Mouse (Mus musculus) heart, adult 2 months (tissue): Measurements from ENCODE around the gene Tnk2. TPM values are rescaled to one million over a fixed set of nuclear protein-coding genes. Genes with fewer than 3 reads are reported as not detected.

Experiments
- DNase-seq, 2 experiments: peaks; one replicate each; pipeline ENCODE4 v3.0.0; 2021
- H3K27ac ChIP-seq: fragments of 200-600 bp; 2 replicates; pipeline ENCODE4 v1.8.1; 2022
- H3K27me3 ChIP-seq: fragments of 200-500 bp; 2 replicates; pipeline ENCODE4 v1.6.1; 2012; ENCODE audit warnings: mild to moderate bottlenecking, low read length, inconsistent platforms, mixed read lengths; ENCODE audit not compliant: control insufficient read depth, insufficient read depth
- H3K36me3 ChIP-seq: fragments of 200-500 bp; 2 replicates; pipeline ENCODE4 v1.6.1; 2012; ENCODE audit warnings: low read length, inconsistent platforms; ENCODE audit not compliant: control insufficient read depth, insufficient read depth
- H3K4me1 ChIP-seq: fragments of 200-500 bp; 2 replicates; pipeline ENCODE4 v1.6.1; 2011; ENCODE audit warnings: low read length; ENCODE audit not compliant: control insufficient read depth, insufficient read depth
- H3K4me3 ChIP-seq: fragments of 200-600 bp; 2 replicates; pipeline ENCODE4 v1.8.1; 2022
- H3K79me2 ChIP-seq: fragments of 200-500 bp; replicated peaks from 2 replicates; pipeline ENCODE4 v1.6.1; 2012; ENCODE audit warnings: mild to moderate bottlenecking, inconsistent platforms, low read length, moderate library complexity, mixed read lengths; ENCODE audit not compliant: control insufficient read depth, insufficient read depth
- H3K9ac ChIP-seq: fragments of 200-500 bp; 2 replicates; pipeline ENCODE4 v1.6.1; 2012; ENCODE audit warnings: low read depth, mild to moderate bottlenecking, control low read depth, inconsistent platforms, low read length, mixed read lengths
- CTCF ChIP-seq: fragments of 200-600 bp; IDR thresholded peaks from 2 replicates; pipeline ENCODE4 v1.8.1; 2022; ENCODE audit warnings: antibody characterized with exemption, mild to moderate bottlenecking, moderate library complexity
- EP300 ChIP-seq: fragments of 200-500 bp; IDR thresholded peaks from 2 replicates; pipeline ENCODE4 v1.6.1; 2011; ENCODE audit warnings: low read depth, low read length, control low read depth; ENCODE audit not compliant: insufficient read depth
- POLR2A ChIP-seq: fragments of 200-500 bp; IDR thresholded peaks from 2 replicates; pipeline ENCODE4 v1.6.1; 2011; ENCODE audit warnings: mild to moderate bottlenecking, low read depth, low read length, control low read depth; ENCODE audit not compliant: insufficient read depth
- WGBS: fragments of 180-500 bp; shearing (Covaris S2); methylation state at CpG from one replicate; pipeline ENCODE4 v1.1.7; 2018; 5-methylcytosine and 5-hydroxymethylcytosine counted together
- intact Hi-C: fragments of 180-260 bp; cut with DNase I; formaldehyde crosslinking; loops from one replicate; pipeline ENCODE4 v1.15.1; 2025
- long read RNA-seq: library from polyadenylated mRNA; stranded (forward); transcript quantifications from one replicate; pipeline ENCODE4 v2.0.0, GENCODE M21; 2021
- polyA plus RNA-seq: library from polyadenylated mRNA; depleted of rRNA; stranded (reverse); fragments of >200 nt; gene quantifications from 2 replicates; pipeline ENCODE4 v1.2.3, GENCODE M21; 2012; rRNA removed
- total RNA-seq, 2 experiments: library from RNA; stranded (reverse); gene quantifications; 2 replicates each; pipeline ENCODE4 v1.2.3; 2021

Gene Tnk2
- total RNA-seq (10 to 100 TPM; 17.8 to 19.6 TPM), polyA plus RNA-seq (32.2 and 37.0 TPM in 2 replicates)
- long read RNA-seq, partial matches to known transcripts, result 2 of 2 reads
- long read RNA-seq, other reads (novel, unspliced or antisense), result 0 of 2 reads

DNA sequence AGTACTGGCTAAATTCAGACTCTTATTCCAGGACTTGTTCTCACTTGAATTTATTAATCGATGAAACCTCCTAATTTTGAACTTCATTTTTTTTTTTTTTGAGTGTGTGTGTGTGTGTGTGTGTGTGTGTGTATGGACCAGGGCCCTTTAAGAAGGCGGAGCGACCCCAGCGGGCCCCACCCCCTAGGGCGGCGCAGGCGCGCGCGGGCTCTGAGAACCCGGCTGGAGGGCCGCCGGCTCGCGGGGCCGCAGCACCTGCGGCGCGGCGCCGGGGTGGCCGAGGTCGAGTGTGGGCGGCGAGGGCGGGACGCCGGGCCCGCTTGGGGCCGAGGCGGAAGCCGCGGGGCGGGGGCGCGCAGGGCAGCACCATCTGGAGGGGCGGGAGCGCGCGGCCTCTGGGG lies at the start of gene Tnk2:
TSS of gene Tnk2 (plus strand) at position 214 of the 401 bp plus-strand sequence.
- Histone ChIP-seq H3K27ac (peak within 1 kb of the TSS; percentile 59), H3K4me1 (peaks cover 10% of the 10 kb centered on the region), H3K27me3 (no peaks in the 10 kb centered on the region), H3K79me2 (no peaks in the 10 kb centered on the region), H3K9ac (peak within 1 kb of the TSS; percentile 83), H3K4me3 (peak within 1 kb of the TSS; percentile 73), H3K36me3 (no peaks in the 10 kb centered on the region)
- TF ChIP-seq POLR2A (no peak), CTCF (no peak), EP300 (no peak)
- WGBS, result 4% methylated on average over 30 of the region's 40 CpGs
- peak; percentile 94 to 95 for DNase-seq
- intact Hi-C loops, result loop anchor here (2.0 kb wide), 1 partner anchor 15 kb away; no protein-coding TSS in a partner anchor

DNA sequence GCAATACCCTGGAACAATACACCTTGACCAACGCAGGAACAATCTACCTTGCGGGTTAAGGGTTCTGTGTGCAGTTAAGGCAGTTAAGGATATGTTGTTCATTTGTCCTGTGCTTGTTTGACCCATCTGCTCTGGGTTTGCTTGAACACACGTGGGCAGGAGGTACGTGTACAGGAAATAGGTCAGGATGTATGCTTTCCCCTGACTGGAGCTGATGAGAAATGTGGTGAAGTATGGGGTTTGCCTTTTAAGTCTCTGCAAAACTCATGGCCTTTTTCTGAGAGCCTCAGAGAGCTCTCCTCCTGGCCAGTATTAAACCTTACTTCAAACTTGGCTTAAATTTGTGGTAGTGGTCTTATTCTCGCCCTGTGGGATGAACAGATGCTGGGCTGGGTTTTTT lies 49.8 kb upstream of the Tnk2 start:
- Histone ChIP-seq H3K27ac (no peak overlapping the region), H3K27me3 (no peaks in the 10 kb centered on the region), H3K4me1 (peaks cover 2% of the 10 kb centered on the region; the same call in 1 of the 2 replicates), H3K36me3 (no peaks in the 10 kb centered on the region), H3K79me2 (no peaks in the 10 kb centered on the region), H3K9ac (no peak overlapping the region), H3K4me3 (no peak overlapping the region)
- TF ChIP-seq POLR2A (no peak), EP300 (no peak), CTCF (no peak)
- intact Hi-C loops, result no loop called here
- WGBS, result 65% methylated on average over 5 of the region's 5 CpGs
- DNase-seq, result no peak

DNA sequence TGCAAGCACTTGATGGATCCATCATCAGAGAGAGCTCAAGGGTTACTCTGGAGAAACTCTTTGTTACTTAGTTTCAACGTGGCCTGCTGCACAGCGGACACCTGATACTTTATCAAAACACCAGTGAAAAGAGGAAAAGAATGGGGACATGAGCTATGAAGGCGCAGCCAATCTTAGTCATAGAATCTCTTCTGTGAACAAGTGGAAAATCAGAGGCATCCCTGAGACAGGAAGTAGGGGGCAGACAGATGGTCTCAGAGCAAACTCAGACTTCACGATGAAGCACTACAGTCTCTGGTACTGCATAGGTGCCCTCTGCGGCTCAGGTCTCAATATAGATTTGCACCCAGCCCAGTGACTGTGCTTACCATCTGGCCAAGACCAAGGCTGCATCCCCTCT lies 49.0 kb upstream of the Tnk2 start:
- no peaks in the 10 kb centered on the region for H3K79me2 ChIP-seq
- no peak for DNase-seq
- H3K4me3 ChIP-seq, result no peak overlapping the region
- WGBS, result 71% methylated on average over 5 of the region's 5 CpGs
- TF ChIP-seq EP300, result no peak
- intact Hi-C loops, result no loop called here
- peaks cover 2% of the 10 kb centered on the region; the same call in 1 of the 2 replicates for H3K4me1 ChIP-seq
- no peak overlapping the region for H3K9ac ChIP-seq
- H3K27ac ChIP-seq, result no peak overlapping the region
- H3K36me3 ChIP-seq, result no peaks in the 10 kb centered on the region
- no peaks in the 10 kb centered on the region for H3K27me3 ChIP-seq

DNA sequence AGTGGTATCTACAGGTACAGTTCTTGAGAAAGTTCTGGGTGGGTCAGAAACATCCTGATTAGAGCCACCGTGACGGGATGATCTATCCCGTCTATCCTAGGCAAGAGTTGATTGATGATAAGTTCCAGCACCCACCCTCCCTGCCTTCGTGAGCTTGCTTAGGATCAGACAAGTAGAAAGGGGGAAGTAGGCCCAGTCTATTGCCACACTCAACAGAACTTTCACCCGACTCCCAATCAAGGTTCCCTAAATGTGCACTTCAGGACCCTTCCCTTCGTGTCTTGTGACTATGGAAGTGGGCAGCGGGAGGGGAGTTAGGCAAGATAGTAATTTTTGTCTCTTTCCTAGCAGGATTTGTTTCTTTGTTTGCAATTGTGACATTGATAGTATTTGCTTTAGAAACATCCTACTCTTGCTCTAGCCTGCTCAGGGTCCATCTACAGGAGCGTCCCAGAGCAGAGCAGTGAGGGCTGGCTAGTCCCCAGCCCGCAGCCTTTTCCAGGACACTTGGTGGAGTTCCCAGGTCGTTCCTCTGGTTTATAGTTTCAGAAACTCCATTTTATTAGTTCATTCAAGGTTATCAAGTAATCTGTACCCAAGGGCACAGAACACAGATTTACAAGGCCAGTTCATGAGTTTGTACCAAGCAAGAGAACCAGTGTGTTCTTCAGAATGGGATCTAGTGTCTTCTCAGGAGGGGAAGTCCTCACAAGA lies 48.4 kb upstream of the Tnk2 start:
- H3K79me2 ChIP-seq, result no peaks in the 10 kb centered on the region
- H3K27me3 ChIP-seq, result no peaks in the 10 kb centered on the region
- intact Hi-C loops, result no loop called here
- no peaks in the 10 kb centered on the region for H3K36me3 ChIP-seq
- 86% methylated on average over 10 of the region's 10 CpGs for WGBS
- peaks cover 2% of the 10 kb centered on the region; the same call in 1 of the 2 replicates for H3K4me1 ChIP-seq
- no peak overlapping the region for H3K9ac ChIP-seq
- peak in 1 of 2 experiments; percentile 18 for DNase-seq
- H3K27ac ChIP-seq, result no peak overlapping the region
- TF ChIP-seq EP300 (no peak), POLR2A (no peak), CTCF (no peak)
- no peak overlapping the region for H3K4me3 ChIP-seq

DNA sequence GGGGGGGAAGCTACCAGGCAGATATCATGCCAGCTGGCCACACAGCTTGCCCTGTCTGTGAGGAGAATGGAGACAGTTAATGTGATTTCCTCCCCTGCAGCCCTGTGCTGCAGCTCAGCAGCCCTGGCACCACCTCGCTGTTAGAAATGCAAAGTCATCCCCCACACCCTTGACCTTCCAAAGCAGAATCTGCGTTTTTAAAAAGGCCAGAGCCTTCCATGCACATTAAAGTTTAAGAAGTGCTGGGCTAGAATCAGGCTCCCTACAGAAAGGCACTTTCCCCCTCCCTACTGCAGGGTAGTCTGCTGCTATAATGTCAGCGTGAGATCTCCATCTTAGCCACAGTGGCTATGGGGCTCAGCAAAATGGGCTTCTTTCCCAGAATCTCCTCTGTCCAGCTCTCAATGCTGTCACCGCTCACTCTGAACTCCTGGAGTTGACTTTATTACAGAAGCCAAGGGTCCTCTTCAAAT lies 45.7 kb upstream of the Tnk2 start:
- H3K4me1 ChIP-seq, result peaks cover 2% of the 10 kb centered on the region; the same call in 1 of the 2 replicates
- no peak overlapping the region; the same call in 1 of the 2 replicates for H3K9ac ChIP-seq
- no peak for TF ChIP-seq EP300
- 20% methylated on average over 4 of the region's 4 CpGs for WGBS
- H3K27ac ChIP-seq, result peak overlapping the region; percentile 36; the same call in 1 of the 2 replicates
- no peaks in the 10 kb centered on the region for H3K27me3 ChIP-seq
- intact Hi-C loops, result no loop called here
- DNase-seq, result peak in 1 of 2 experiments; percentile 17
- H3K36me3 ChIP-seq, result no peaks in the 10 kb centered on the region
- H3K79me2 ChIP-seq, result no peaks in the 10 kb centered on the region
- no peak overlapping the region for H3K4me3 ChIP-seq

DNA sequence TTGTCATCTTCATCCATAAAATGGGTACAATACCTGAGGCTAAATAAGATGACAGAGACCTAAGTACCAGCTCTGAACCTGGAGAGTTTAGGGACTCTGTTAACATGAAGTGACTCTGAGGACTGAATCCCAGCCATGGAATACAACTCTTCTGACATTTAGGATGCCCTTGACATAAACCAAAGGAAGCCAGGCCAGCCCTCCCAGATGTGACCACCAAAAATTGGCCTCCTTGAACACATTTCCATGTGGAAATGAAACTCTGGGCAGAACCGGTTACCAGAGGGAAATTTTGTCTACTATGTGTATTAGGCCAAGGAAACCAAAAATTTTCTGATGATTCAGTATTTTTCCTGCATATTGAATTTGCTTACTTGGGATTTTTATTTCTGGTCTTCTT lies 44.5 kb upstream of the Tnk2 start:
- TF ChIP-seq CTCF (no peak), EP300 (no peak), POLR2A (no peak)
- no peaks in the 10 kb centered on the region for H3K27me3 ChIP-seq
- no peak overlapping the region for H3K27ac ChIP-seq
- peaks cover 2% of the 10 kb centered on the region; the same call in 1 of the 2 replicates for H3K4me1 ChIP-seq
- no peaks in the 10 kb centered on the region for H3K79me2 ChIP-seq
- intact Hi-C loops, result no loop called here
- WGBS, result 84% methylated on average over 1 of the region's 1 CpGs
- H3K4me3 ChIP-seq, result no peak overlapping the region
- peak in 1 of 2 experiments; percentile 4 for DNase-seq
- no peak overlapping the region for H3K9ac ChIP-seq
- no peaks in the 10 kb centered on the region for H3K36me3 ChIP-seq
